Mouse (Mus musculus) kidney, adult 18-20 months (tissue): ENCODE measurements around the gene Fndc3a.

Experiments used
- DNase-seq: peaks from one replicate; pipeline ENCODE4 v3.0.0; 2021

The Fndc3a gene

GRCm38 (mm10) chr14:72709710-72710340 lies at the start of gene Fndc3a:
TSS of gene Fndc3a (minus strand) at chr14:72710003.
- peak; percentile 91 for DNase-seq

GRCm38 (mm10) chr14:72752893-72753292 lies 43.1 kb upstream of the Fndc3a start:
- no peak for DNase-seq

GRCm38 (mm10) chr14:72750426-72751182 lies 40.8 kb upstream of the Fndc3a start:
- DNase-seq = no peak

- DNase-seq = no peak
Measured at GRCm38 (mm10) chr14:72748331-72748730, 38.5 kb upstream of the Fndc3a start.

- DNase-seq = no peak
Measured at GRCm38 (mm10) chr14:72741667-72742066, 31.9 kb upstream of the Fndc3a start.

GRCm38 (mm10) chr14:72740336-72740735 lies 30.5 kb upstream of the Fndc3a start:
- no peak for DNase-seq

- no peak for DNase-seq
Measured at GRCm38 (mm10) chr14:72739484-72740208, 29.8 kb upstream of the Fndc3a start.

- DNase-seq = no peak
Measured at GRCm38 (mm10) chr14:72738776-72739175, 29.0 kb upstream of the Fndc3a start.

- DNase-seq = no peak
Measured at GRCm38 (mm10) chr14:72738217-72738616, 28.4 kb upstream of the Fndc3a start.

GRCm38 (mm10) chr14:72725865-72726264 lies 16.1 kb upstream of the Fndc3a start:
- no peak for DNase-seq

GRCm38 (mm10) chr14:72722274-72723053 lies 12.7 kb upstream of the Fndc3a start:
- DNase-seq = no peak

GRCm38 (mm10) chr14:72716175-72716574 lies 6.4 kb upstream of the Fndc3a start:
- DNase-seq = no peak

GRCm38 (mm10) chr14:72711130-72711529 lies 1.3 kb upstream of the Fndc3a start:
- DNase-seq = no peak

- peak; percentile 58 for DNase-seq
Measured at GRCm38 (mm10) chr14:72710341-72711027, 681 bp upstream of the Fndc3a start.

GRCm38 (mm10) chr14:72709091-72709709 lies 603 bp downstream of the Fndc3a start:
- DNase-seq = no peak

- no peak for DNase-seq
Measured at GRCm38 (mm10) chr14:72708581-72708991, 1.2 kb downstream of the Fndc3a start.

- no peak for DNase-seq
Measured at GRCm38 (mm10) chr14:72700056-72700455, 9.7 kb downstream of the Fndc3a start.

GRCm38 (mm10) chr14:72691406-72691805 lies 18.4 kb downstream of the Fndc3a start:
- DNase-seq = no peak

- DNase-seq = no peak
Measured at GRCm38 (mm10) chr14:72689525-72689924, 20.3 kb downstream of the Fndc3a start.

GRCm38 (mm10) chr14:72684857-72685370 lies 24.9 kb downstream of the Fndc3a start:
- DNase-seq = no peak

- no peak for DNase-seq
Measured at GRCm38 (mm10) chr14:72677247-72677646, 32.6 kb downstream of the Fndc3a start.

GRCm38 (mm10) chr14:72671911-72672310 lies 37.9 kb downstream of the Fndc3a start:
- DNase-seq = no peak
